Mouse (Mus musculus) right cerebral cortex, postnatal 4 days (tissue): ENCODE measurements around the gene Kcnma1.

ENCODE experiments used
- DNase-seq: peaks from one replicate; pipeline ENCODE4 v3.0.0-alpha.2; 2022

Gene Kcnma1

GRCm38 (mm10) chr14:23666420-23666819 is 347.9 kb downstream of the Kcnma1 start:
- no peak for DNase-seq

GRCm38 (mm10) chr14:23651682-23652081 is 362.6 kb downstream of the Kcnma1 start:
- DNase-seq, result no peak

GRCm38 (mm10) chr14:23650126-23650525 is 364.2 kb downstream of the Kcnma1 start:
- DNase-seq, result no peak

- no peak for DNase-seq
Measured at GRCm38 (mm10) chr14:23645361-23646063, 368.8 kb downstream of the Kcnma1 start.

DNA sequence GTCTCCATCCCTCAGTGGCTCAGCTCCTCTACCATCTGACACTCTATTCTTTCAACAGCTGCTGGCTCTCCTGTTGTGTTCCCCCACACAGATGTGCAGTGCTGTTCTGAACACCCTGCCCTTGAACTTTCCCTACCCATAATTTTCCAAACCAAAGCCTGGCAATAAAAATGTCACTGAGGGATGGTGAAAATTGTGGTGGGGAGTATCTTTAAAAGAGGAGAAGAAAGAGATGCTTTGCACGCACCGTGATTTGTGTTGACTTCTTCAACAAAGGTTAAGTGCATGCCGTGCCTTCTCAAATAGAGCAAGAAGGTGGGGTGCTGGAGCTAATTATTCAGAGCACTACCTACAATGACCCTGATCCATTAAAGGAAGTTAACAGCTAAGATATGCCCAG is 371.1 kb downstream of the Kcnma1 start:
- DNase-seq, result no peak

DNA sequence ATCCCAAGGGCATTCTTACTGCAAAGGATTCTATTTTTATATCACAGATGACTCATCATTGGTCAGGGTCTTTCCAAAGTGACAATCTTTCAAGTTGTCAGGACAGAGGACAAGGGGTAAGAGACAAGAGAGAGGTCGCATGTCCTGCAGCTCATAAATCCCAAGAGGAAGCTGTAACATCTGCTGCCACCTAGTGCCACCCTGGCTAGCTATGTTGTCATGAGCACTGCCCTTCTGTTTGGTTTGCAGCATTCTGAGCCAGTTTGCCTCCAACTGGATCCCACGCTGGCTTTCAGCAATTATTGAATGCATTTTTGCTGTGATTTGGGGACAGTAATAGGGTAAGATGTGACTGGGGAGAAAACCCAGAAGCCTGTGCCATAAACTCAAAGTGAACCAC is 373.6 kb downstream of the Kcnma1 start:
- no peak for DNase-seq

DNA sequence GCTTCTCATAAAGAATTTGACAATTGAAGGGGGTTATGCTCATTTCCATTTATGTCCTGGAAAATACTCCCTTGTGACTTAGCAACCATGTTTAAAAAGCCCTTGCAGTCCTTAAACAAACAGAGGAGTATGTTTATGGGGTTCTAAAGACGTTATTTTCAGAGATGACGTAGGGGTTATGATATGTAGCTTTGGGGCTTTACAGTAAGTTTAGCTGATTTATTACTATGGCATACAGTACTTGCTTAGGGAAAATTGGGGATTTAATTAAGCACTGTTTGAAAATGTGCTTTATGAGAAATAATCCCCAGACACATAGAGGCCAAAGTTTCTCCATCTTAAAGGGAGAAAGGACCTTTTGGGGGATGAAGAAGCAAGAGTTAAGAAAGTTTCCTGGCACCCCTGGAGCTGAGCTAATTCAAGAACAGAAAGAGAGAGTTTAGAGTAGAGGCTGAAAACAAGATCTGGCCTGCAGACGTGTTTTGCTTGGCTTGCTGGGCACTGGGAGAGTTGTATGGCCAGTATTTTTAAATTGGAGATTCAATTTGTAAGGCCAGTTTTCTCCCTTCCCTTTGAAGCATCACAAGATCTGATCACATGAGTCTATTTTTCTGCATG is 376.1 kb downstream of the Kcnma1 start:
- DNase-seq, result no peak

GRCm38 (mm10) chr14:23635903-23636302 is 378.4 kb downstream of the Kcnma1 start:
- no peak for DNase-seq

- no peak for DNase-seq
Measured at GRCm38 (mm10) chr14:23633011-23633595, 381.2 kb downstream of the Kcnma1 start.

DNA sequence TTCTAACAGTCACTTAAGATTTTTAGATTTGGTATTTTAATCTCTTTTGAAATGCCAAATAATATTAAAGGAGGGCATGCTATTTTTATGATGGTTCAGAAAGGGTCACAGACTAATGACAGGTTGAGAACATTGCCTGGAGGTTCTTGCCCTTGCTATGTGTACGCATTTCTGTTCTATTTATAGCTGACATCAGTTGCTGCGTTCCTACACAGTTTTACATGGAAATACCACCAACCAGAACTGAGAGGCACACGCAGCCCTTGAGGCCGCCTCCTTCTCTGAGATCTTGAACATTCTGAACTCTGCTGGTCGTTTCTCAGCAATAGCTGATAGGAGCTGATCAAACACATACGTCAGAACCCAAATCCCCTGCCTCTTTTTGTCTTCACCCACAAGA is 387.4 kb downstream of the Kcnma1 start:
- DNase-seq, result no peak

GRCm38 (mm10) chr14:23626114-23626513 is 388.2 kb downstream of the Kcnma1 start:
- DNase-seq, result no peak

DNA sequence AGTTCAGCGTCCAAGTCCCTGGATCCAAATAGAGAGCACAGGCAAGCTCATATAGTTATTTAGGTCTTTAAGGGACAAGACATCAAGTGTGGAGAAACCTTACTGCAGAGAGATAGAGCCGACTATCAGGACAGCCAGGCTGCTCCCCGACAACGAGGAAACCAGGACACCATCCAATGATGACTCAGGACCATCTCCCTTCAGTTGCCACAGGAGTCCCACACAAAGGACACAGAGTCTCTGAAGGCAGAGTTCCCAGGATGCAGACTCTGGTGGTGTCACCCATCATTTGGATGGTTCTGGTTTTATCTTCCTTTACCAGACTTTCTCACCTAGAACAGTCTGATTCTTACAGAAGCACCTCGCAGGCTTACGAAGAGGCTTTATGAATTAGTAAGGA is 388.9 kb downstream of the Kcnma1 start:
- no peak for DNase-seq

- DNase-seq, result no peak
Measured at GRCm38 (mm10) chr14:23624455-23624854, 389.8 kb downstream of the Kcnma1 start.

DNA sequence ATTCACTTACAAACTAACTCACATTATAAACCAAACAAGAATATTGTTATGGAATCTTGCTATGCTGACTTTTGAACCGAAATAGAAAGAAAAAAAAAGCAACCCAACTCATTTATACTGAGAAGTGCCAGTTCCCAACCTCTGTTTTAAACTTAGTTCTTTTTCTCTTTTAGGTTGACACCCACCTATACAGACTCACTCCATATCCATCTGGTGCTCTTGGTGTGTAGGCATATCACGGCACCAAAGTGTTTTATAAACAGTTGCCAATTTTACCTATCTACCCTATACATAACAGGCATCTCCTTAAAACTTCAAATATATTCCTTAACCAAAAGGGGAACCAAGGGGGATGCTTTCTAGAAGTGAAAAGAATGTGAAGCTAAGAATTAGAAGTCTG is 393.6 kb downstream of the Kcnma1 start:
- DNase-seq, result no peak

- DNase-seq, result no peak
Measured at GRCm38 (mm10) chr14:23618973-23619372, 395.3 kb downstream of the Kcnma1 start.

DNA sequence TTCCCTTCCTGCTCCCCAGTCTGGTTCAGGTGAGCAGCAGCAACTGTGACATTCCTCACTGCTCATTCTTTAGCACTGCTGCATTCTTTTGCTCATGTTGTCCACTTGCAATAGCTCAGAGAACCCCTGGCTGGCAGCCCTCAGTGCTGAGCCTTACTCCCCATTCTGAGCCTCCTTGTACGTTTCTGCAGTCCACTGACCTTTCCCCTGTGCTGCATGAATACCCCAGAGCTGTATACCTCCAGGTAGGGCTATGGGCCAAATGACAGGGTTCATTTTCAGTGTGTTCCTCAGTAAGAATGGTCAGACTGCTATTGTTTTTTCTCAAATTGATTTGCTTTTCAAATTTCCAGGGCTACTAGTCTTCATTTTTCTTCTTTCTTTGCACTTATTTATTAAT is 396.2 kb downstream of the Kcnma1 start:
- DNase-seq, result no peak

DNA sequence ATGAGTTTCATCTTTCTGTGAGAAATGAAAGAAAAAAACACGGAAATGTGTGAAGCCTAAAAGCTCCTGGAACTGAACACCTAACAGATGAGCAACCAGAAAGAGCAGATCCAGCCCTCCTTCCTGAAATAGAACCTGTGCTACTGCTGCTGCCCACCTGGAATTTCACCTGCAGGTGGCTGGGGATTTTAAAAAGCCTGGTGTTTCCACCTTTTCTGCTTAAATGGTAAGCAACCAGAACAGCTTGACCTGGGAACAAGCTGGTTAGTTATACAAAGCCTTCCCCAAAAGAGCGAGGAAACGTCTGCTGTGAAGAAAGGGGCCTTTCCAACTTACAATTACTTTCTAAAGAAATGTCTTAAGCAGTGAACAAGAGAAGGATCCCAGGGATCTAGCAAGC is 404.2 kb downstream of the Kcnma1 start:
- no peak for DNase-seq

GRCm38 (mm10) chr14:23605740-23606139 is 408.6 kb downstream of the Kcnma1 start:
- no peak for DNase-seq

DNA sequence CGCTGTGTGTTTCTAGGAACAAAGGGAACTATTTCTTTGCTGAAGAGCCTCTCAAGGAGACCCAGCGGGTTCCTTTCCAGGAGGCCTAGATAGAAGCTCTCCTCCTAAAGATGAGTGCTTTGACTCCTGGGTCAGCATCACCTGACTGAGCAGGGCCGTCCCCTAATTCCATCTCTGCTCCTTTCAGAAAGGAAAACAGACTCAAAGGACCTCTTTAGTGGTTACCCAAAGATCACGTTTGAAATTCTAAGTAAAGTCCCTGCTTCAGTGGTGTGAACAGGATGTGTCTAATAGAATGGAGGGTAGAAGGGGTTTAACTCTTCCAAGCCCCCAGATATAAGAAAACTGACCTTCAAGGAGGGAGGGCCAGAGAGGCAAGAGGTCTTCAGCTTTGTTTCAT is 411.4 kb downstream of the Kcnma1 start:
- no peak for DNase-seq

GRCm38 (mm10) chr14:23602054-23602453 is 412.2 kb downstream of the Kcnma1 start:
- DNase-seq, result no peak

DNA sequence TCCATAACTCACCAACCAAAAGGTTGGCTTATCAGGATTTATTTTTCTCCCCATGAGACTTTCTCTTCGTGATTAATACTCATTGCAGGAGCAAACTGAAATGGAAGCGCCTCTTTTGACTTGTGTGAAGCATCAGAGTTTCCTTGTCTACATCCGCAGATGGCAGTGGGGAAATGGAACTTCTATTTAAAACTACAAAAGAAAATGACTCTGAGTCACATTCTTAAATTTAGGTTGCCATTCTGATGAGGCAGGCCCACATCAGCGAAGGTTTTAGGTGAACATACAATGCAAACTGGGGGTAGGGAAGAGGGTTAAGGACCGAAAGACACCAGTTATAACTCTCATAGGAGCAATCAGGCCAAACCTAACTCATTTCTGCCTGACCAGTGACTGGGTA is 419.7 kb downstream of the Kcnma1 start:
- DNase-seq, result no peak

GRCm38 (mm10) chr14:23592826-23593447 is 421.4 kb downstream of the Kcnma1 start:
- DNase-seq, result no peak

DNA sequence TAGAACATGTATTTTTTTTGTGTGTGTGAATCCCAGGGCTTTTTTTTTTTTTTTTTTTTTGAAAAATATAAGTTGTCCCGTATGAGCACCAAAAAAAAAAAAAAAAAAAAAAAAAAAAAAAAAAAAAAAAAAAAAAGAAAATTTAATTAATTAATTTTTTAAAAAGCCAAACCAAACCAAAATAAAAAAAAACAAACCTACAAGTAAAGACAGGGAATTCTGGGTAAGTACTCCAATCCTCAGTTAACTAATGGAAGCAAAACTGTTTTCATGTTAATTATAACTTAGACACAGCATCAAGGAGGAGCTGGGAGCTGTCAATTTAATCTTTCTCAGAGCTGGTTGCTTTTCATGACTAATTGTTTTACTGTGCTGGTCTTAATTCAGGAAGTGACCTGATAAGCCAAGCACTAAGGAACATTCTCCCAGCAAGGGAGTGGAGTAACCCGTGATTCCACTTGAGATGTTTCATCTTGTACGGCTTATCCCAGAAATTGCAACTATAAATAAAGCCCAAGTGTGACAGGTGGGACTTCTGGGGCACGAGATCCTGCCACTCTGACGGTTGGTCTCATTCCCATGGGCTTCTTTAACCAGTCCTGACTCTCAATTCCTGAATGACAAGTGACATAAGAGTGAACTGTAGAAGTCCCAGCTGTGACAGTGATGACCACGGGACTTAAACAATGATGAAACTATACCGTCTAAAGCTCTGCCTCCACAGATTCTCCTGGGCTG is 424.4 kb downstream of the Kcnma1 start:
- DNase-seq, result no peak
